Mouse (Mus musculus): ENCODE measurements around the gene Ttn. TPM values are rescaled to one million over a fixed set of nuclear protein-coding genes. Genes with fewer than 3 reads are reported as not detected.

The Ttn gene
- polyA plus RNA-seq, 1 experiment from 2014 or later: 10.6 TPM

GRCm38 (mm10) chr2:76814048-76814817 is 168.1 kb downstream of the Ttn start:
- no peaks in the 10 kb centered on the region for H3K9me3 ChIP-seq
- H3K27ac ChIP-seq: no peak overlapping the region
- H3K4me3 ChIP-seq: no peak overlapping the region
- WGBS: 95% methylated on average over 20 of the region's 20 CpGs
- no peaks in the 10 kb centered on the region for H3K27me3 ChIP-seq (replicated peaks)
- no peak overlapping the region for H3K4me2 ChIP-seq (replicated peaks)
- H3K9ac ChIP-seq: no peak overlapping the region
- ATAC-seq (ENCODE audit: low FRiP score, low read depth): no peak
- H3K4me1 ChIP-seq: no peaks in the 10 kb centered on the region
- no peaks in the 10 kb centered on the region for H3K36me3 ChIP-seq

DNA sequence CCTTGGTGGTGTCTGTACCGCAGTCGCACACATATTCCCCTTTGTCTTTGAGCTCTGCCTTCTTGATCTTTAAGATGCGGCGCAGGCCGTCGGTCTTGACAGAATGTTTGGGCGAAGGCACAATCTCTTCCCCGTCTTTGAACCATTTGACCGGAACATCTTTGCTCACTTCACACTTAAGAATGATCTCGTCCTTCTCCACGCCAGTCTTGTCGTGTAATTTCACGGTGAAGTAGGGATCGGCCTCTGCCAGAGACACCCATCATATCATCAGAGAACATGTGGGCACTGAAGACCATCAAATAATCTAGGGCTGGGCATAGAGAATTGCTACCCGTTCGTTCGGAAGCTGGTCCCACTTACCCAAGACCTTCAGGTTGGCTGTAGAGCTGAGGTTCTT is 171.2 kb downstream of the Ttn start:
- no peaks in the 10 kb centered on the region for H3K4me1 ChIP-seq

GRCm38 (mm10) chr2:76808334-76808733 is 174.0 kb downstream of the Ttn start:
- 95% methylated on average over 10 of the region's 10 CpGs for WGBS
- no peaks in the 10 kb centered on the region for H3K9me3 ChIP-seq
- no peak for ATAC-seq (ENCODE audit: low FRiP score, low read depth)
- no peaks in the 10 kb centered on the region for H3K4me1 ChIP-seq
- H3K9ac ChIP-seq: no peak overlapping the region
- H3K4me2 ChIP-seq (replicated peaks): no peak overlapping the region
- H3K4me3 ChIP-seq: no peak overlapping the region
- H3K27me3 ChIP-seq (replicated peaks): no peaks in the 10 kb centered on the region
- no peak overlapping the region for H3K27ac ChIP-seq
- H3K36me3 ChIP-seq: no peaks in the 10 kb centered on the region

More for the DNA sequence above, 171.2 kb downstream of the Ttn start:
- Histone ChIP-seq H3K4me2 (replicated peaks) (no peak overlapping the region), H3K9ac (no peak overlapping the region), H3K36me3 (no peaks in the 10 kb centered on the region), H3K9me3 (no peaks in the 10 kb centered on the region), H3K4me3 (no peak overlapping the region), H3K27me3 (replicated peaks) (no peaks in the 10 kb centered on the region), H3K27ac (no peak overlapping the region)
- WGBS: 95% methylated on average over 17 of the region's 17 CpGs
- no peak for ATAC-seq (ENCODE audit: low FRiP score, low read depth)

DNA sequence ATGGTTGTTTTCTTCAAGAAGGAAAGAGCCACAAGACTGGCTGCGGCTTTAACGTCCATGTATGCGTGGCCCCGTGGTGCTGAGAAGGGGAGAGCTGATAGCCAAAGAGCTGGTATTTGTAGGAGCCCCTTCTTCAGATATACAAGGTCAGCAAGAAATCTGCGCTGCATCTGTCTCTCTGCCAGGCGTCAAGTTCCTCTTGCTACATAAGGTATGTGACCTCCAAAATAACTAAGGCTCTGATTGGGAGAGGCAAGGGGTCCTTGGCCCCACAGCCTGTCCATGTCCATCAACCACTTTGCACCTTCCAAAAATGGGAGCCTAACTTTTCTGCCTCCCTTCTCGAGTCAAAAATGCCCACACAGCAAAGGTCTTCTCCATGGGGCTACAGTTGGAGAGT is 175.1 kb downstream of the Ttn start:
- no peaks in the 10 kb centered on the region for H3K27me3 ChIP-seq (replicated peaks)
- H3K27ac ChIP-seq: no peak overlapping the region
- no peaks in the 10 kb centered on the region for H3K9me3 ChIP-seq
- H3K4me1 ChIP-seq: no peaks in the 10 kb centered on the region
- no peak overlapping the region for H3K9ac ChIP-seq
- no peak overlapping the region for H3K4me2 ChIP-seq (replicated peaks)
- ATAC-seq (ENCODE audit: low FRiP score, low read depth): no peak
- H3K4me3 ChIP-seq: no peak overlapping the region
- 89% methylated on average over 7 of the region's 7 CpGs for WGBS
- no peaks in the 10 kb centered on the region for H3K36me3 ChIP-seq

DNA sequence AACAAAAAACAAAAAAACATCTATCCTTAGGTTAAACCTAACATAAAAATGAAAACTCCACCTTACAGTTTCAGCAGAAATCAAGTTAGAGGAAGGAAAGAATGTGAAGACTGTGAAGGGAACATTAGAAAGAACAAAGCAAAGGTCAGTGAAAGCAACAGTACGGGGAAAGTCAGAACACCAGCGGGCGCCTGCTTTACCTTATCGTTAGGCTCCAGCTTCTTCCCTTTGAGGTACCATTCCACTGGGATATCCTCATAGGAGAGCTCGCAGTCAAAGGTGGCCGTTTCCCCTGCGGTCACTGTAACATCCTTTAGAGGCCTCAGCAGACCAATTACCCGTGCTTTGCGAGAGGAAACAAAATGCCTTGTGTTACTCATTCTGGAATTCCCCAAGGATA is 175.5 kb downstream of the Ttn start:
- Histone ChIP-seq H3K27me3 (replicated peaks) (no peaks in the 10 kb centered on the region), H3K4me3 (no peak overlapping the region), H3K27ac (no peak overlapping the region), H3K9ac (no peak overlapping the region), H3K4me1 (no peaks in the 10 kb centered on the region), H3K36me3 (no peaks in the 10 kb centered on the region), H3K9me3 (no peaks in the 10 kb centered on the region), H3K4me2 (replicated peaks) (no peak overlapping the region)
- WGBS: 77% methylated on average over 9 of the region's 9 CpGs
- ATAC-seq (ENCODE audit: low FRiP score, low read depth): no peak

- Histone ChIP-seq H3K27me3 (replicated peaks) (no peaks in the 10 kb centered on the region), H3K9ac (no peak overlapping the region), H3K4me3 (no peak overlapping the region), H3K9me3 (no peaks in the 10 kb centered on the region), H3K36me3 (no peaks in the 10 kb centered on the region), H3K4me2 (replicated peaks) (no peak overlapping the region), H3K27ac (no peak overlapping the region), H3K4me1 (no peaks in the 10 kb centered on the region)
- no peak for ATAC-seq (ENCODE audit: low FRiP score, low read depth)
- WGBS: 82% methylated on average over 4 of the region's 4 CpGs
Observed at GRCm38 (mm10) chr2:76806376-76806775, 176.0 kb downstream of the Ttn start.

GRCm38 (mm10) chr2:76805191-76805892 is 177.0 kb downstream of the Ttn start:
- H3K4me3 ChIP-seq: no peak overlapping the region
- no peaks in the 10 kb centered on the region for H3K9me3 ChIP-seq
- H3K27ac ChIP-seq: no peak overlapping the region
- H3K4me2 ChIP-seq (replicated peaks): no peak overlapping the region
- no peak for ATAC-seq (ENCODE audit: low FRiP score, low read depth)
- no peaks in the 10 kb centered on the region for H3K36me3 ChIP-seq
- H3K9ac ChIP-seq: no peak overlapping the region
- 72% methylated on average over 5 of the region's 5 CpGs for WGBS
- H3K4me1 ChIP-seq: no peaks in the 10 kb centered on the region
- no peaks in the 10 kb centered on the region for H3K27me3 ChIP-seq (replicated peaks)

GRCm38 (mm10) chr2:76784171-76784570 is 198.2 kb downstream of the Ttn start:
- Histone ChIP-seq H3K36me3 (no peaks in the 10 kb centered on the region), H3K9ac (no peak overlapping the region), H3K9me3 (peaks cover 5% of the 10 kb centered on the region; the same call in 1 of the 2 replicates), H3K4me1 (no peaks in the 10 kb centered on the region), H3K4me3 (no peak overlapping the region), H3K4me2 (replicated peaks) (no peak overlapping the region), H3K27me3 (replicated peaks) (no peaks in the 10 kb centered on the region), H3K27ac (no peak overlapping the region)
- no peak for ATAC-seq (ENCODE audit: low FRiP score, low read depth)
- 96% methylated on average over 12 of the region's 12 CpGs for WGBS

DNA sequence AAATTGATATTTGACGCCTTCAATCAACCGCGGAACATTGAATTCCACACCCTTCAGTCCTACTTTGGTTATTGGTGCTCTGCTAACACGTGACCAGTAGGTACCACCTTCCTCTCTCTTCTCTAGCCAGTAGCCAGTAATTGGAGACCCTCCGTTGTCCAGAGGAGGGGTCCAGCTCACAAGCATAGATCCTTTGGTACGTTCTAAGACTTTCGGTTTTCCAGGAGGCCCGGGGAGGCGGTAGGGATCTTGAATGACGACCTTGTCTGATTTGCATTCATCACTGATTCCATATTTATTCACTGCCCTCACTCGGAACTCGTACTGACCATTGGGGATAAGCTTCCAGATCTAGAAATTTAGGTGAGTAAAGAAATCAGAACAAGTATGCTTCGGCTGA is 201.6 kb downstream of the Ttn start:
- Histone ChIP-seq H3K4me3 (no peak overlapping the region), H3K9me3 (peaks cover 5% of the 10 kb centered on the region; the same call in 1 of the 2 replicates), H3K27me3 (replicated peaks) (no peaks in the 10 kb centered on the region), H3K27ac (no peak overlapping the region), H3K9ac (no peak overlapping the region), H3K4me1 (no peaks in the 10 kb centered on the region), H3K36me3 (no peaks in the 10 kb centered on the region), H3K4me2 (replicated peaks) (no peak overlapping the region)
- WGBS: 90% methylated on average over 13 of the region's 13 CpGs
- ATAC-seq (ENCODE audit: low FRiP score, low read depth): no peak

- no peak for ATAC-seq (ENCODE audit: low FRiP score, low read depth)
- Histone ChIP-seq H3K4me1 (no peaks in the 10 kb centered on the region), H3K36me3 (no peaks in the 10 kb centered on the region), H3K9me3 (no peaks in the 10 kb centered on the region), H3K4me2 (replicated peaks) (no peak overlapping the region), H3K27ac (no peak overlapping the region), H3K9ac (no peak overlapping the region), H3K4me3 (no peak overlapping the region), H3K27me3 (replicated peaks) (no peaks in the 10 kb centered on the region)
- WGBS: 93% methylated on average over 10 of the region's 10 CpGs
Observed at GRCm38 (mm10) chr2:76769831-76770230, 212.5 kb downstream of the Ttn start.

GRCm38 (mm10) chr2:76767231-76767630 is 215.1 kb downstream of the Ttn start:
- Histone ChIP-seq H3K4me2 (replicated peaks) (no peak overlapping the region), H3K4me3 (no peak overlapping the region), H3K9ac (no peak overlapping the region), H3K4me1 (no peaks in the 10 kb centered on the region), H3K27me3 (replicated peaks) (no peaks in the 10 kb centered on the region), H3K36me3 (no peaks in the 10 kb centered on the region), H3K9me3 (no peaks in the 10 kb centered on the region), H3K27ac (no peak overlapping the region)
- no peak for ATAC-seq (ENCODE audit: low FRiP score, low read depth)
- 94% methylated on average over 12 of the region's 12 CpGs for WGBS

DNA sequence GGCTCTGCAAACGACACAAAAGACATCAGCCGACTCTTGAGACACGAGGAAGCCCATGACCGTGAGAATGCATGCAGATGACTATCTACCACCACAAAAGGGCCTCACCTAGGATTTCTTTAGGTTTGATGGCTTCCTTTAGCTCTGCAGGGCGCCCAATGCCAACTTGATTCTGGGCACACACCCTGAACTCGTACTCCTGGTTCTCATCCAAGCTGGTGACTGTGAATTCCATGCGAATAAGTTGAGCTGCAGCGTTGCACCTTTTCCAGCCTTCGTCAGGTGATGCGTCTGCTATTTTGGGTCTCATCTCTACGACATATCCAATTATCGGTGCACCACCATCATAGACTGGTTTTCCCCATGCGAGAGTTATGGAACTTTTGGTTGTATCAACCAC is 217.8 kb downstream of the Ttn start:
- ATAC-seq (ENCODE audit: low FRiP score, low read depth): no peak

GRCm38 (mm10) chr2:76762154-76762553 is 220.2 kb downstream of the Ttn start:
- 92% methylated on average over 6 of the region's 6 CpGs for WGBS
- no peak overlapping the region for H3K4me2 ChIP-seq (replicated peaks)
- H3K9ac ChIP-seq: no peak overlapping the region
- no peak overlapping the region for H3K27ac ChIP-seq
- ATAC-seq (ENCODE audit: low FRiP score, low read depth): no peak
- H3K27me3 ChIP-seq (replicated peaks): no peaks in the 10 kb centered on the region
- H3K4me3 ChIP-seq: no peak overlapping the region
- no peaks in the 10 kb centered on the region for H3K36me3 ChIP-seq
- no peaks in the 10 kb centered on the region for H3K4me1 ChIP-seq
- peaks cover 14% of the 10 kb centered on the region for H3K9me3 ChIP-seq

More for the DNA sequence above, 217.8 kb downstream of the Ttn start:
- Histone ChIP-seq H3K27me3 (replicated peaks) (no peaks in the 10 kb centered on the region), H3K9ac (no peak overlapping the region), H3K27ac (no peak overlapping the region), H3K4me3 (no peak overlapping the region), H3K4me1 (no peaks in the 10 kb centered on the region), H3K36me3 (no peaks in the 10 kb centered on the region), H3K4me2 (replicated peaks) (no peak overlapping the region), H3K9me3 (no peaks in the 10 kb centered on the region)
- WGBS: 94% methylated on average over 13 of the region's 13 CpGs

Data from neural tube, embryonic 12.5 days (tissue).